Mouse (Mus musculus): Measurements from ENCODE around the gene Neurod2. TPM values are rescaled to one million over a fixed set of nuclear protein-coding genes. Genes with fewer than 3 reads are reported as not detected.

The Neurod2 gene
- total RNA-seq, 2 experiments from 2014 or later, result not detected

GRCm38 (mm10) chr11:98336245-98337107 is 7.0 kb upstream of the Neurod2 start:
- intact Hi-C loops (cut with DNase I; ENCODE audit: low total_unique reads), result no loop called here

DNA sequence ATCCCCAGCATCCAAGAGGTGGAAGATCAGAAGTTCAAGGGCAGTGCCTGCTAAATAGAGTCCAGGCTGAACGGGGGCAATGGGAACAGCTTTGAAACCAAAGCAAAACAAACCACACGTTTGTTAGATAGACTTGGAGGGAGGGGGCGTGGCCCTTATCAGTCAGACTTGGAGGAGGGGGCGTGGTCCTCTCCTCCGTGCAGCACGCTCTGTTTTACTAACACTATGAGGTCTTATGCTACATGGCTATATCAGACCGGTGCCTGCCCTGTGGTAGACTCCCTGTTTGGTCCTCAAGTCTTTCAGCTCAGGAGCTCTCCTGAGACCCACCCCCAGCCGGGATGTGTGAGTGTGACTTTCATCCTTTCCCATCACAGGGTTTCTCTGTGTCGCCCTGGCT is 5.8 kb upstream of the Neurod2 start:
- no peak for DNase-seq
- intact Hi-C loops (cut with DNase I; ENCODE audit: low total_unique reads), result no loop called here

More at GRCm38 (mm10) chr11:98336245-98337107, 7.0 kb upstream of the Neurod2 start:
- no peak for DNase-seq

DNA sequence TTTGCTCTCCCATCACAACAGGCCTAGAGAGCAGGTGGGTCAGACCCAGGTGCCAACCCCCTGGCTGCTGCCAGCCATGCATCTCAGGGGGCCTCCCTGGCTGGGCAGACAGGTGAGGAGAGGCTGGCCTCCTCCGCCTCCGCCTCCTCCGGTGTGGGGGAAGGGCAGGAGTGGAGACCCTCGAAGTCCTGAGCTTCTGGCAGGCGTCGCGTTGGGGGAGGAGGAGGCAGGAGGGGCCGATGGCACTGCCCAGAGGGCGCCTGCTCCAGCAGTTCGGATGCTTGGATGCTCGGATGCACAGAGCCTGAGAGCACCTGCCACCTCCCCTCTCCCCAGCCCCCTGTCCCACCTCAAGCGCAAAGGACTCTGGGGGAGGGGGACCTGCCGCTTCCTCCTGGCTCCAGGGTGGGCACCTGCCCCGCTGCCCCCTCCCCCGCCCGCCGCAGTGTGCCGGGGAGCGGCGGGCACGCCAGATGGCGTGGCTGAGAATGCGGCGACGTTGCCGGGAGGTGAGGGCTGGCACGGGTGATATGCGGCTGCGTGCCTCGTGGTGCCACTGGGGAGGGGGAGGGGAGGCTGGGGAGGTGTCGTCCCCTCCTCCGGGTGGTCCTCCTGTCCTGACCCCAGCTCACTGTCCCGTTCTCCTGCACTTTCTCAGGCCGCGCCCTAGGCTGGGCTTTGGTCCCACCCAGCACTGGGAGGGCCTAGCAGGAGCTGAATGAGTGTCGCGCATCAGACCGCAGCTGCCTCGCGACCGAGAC is 4.7 kb upstream of the Neurod2 start:
- no peak for DNase-seq
- intact Hi-C loops (cut with DNase I; ENCODE audit: low total_unique reads), result no loop called here

- intact Hi-C loops (cut with DNase I; ENCODE audit: low total_unique reads), result no loop called here
- no peak for DNase-seq
Observed at GRCm38 (mm10) chr11:98333263-98333696, 3.8 kb upstream of the Neurod2 start.

GRCm38 (mm10) chr11:98332841-98333240 is 3.4 kb upstream of the Neurod2 start:
- no peak for DNase-seq
- intact Hi-C loops (cut with DNase I; ENCODE audit: low total_unique reads), result no loop called here

DNA sequence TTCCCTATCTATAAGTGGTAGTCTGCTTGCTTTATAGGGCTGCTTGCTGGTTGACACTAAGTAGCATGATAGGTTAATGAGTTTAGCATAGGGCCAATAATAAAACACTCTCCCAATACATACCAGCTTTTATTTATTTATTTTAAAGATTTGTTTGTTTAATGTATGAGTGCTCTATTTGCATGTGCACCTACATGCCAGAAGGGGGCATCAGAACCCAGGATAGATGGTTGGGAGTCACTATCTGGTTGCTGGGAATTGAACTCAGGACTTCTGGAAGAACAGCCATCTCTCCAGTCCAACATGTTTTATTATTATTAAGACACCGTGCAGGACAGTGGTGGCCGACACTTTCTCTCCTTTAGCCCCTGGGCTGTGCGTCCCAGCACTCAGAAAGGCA is 2.7 kb upstream of the Neurod2 start:
- no peak for DNase-seq
- intact Hi-C loops (cut with DNase I; ENCODE audit: low total_unique reads), result no loop called here

DNA sequence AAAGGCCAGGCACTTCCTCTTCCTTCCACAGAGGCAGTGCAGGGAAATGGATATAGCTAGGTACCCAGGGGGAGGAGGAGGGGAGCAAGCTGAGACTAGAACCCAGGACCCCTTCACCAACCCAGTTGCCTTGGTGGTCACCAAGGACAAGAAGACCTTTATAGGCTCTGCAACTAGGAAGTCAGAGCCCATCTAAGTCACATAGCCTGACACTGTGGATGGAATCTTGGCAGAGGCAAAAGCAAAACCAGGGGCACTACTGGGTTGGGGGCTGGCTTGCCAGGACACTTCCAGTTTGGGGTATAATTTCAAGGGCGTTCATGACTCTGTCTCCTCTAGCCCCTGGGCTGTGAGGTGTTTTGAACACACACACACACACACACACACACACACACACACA is 2.0 kb upstream of the Neurod2 start:
- intact Hi-C loops (cut with DNase I; ENCODE audit: low total_unique reads), result no loop called here

DNA sequence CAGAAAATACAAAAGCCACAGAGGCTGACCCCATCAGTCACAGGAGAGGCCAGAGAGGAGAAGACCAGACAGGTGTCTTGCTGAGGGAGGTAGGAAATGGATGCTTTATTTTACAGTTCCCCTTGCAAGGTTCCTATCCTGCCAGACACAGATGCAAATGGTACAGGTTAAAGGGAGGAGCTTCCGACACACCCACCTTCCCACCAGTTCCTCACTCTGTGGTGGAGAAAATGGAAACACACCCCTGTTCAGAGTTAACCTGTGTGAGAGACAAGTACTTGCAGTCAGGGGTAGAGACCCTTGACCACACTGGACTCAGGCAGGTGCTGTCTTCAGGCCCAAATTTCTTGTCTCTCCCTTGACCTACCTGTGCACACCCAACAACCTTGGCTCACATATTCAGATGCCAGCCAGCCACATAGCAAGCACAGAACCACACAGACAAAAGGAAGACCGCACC is 1.3 kb upstream of the Neurod2 start:
- no peak for DNase-seq
- intact Hi-C loops (cut with DNase I; ENCODE audit: low total_unique reads), result no loop called here

More for the DNA sequence above, 2.0 kb upstream of the Neurod2 start:
- DNase-seq, result no peak

DNA sequence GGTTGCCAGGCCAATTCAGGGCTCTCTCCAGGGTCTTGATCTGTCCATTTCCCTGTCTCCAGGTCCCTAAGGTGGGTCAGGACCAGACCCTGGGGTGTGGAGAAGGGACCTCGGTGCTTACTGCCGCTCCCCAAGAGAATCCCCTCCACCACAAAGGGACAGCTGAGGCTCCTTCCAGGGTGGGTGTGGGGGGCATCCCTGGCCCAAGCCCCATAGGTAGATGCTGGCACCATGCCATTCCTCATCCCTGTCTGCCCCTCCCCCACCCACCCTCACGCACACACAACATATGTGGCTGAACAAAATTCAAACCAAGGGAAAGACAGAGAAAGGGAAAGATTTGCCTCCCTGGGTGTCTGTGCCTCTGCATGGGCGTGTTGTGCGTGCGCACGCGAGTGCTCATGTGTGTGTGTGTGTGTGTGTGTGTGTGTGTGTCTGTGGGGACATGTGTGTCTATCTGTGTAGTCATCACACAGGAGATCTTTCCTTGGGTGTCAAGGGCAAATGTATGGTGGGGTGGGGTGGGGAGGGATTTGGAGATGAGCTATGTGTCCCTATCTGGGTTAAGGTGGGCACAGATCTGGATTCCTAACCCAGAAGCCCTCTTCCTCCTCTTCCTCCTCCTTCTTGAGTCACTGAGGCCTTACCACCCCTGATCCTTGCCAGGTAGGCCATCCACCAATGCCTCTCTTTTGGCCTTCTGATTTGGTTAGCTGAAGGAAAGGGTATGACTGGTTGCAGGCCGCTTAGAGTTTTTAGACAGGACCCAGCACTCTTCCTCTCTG is 704 bp upstream of the Neurod2 start:
- no peak for DNase-seq
- intact Hi-C loops (cut with DNase I; ENCODE audit: low total_unique reads), result no loop called here

DNA sequence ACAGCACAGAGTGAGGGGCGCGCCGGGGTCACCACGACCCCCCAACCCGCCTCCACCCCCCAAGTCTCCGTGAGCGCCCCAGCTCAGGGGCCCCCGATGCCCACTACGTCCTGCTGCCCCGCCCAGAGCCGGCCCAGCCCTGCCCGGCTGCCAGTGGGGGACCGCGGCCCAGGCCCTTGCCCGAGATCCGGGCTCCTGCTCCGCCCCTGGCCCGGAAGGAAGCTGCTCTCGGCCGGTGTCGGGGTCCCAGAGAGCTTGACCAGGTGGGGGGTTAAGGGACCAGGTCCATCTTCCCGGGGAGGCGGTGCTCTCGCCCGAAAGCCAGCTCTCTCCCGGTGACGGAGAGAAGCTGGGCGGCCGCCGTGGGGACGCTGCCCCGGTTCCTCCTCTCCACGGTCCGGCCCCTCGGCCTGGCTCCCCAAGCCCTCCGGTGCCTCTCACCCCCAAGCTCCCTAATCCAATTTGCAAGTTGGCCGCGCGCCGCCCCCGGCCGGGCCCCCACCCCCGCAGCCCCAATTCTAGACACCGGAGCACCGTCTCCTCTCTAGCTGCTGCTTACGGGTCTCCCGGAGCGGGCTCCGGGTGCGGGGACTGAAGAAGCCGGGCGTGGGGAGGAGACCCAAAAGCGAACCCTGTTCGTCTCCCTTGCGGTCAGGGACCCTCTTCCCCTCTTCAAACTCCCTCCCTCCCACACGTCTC is 928 bp downstream of the Neurod2 start:
- no peak for DNase-seq
- intact Hi-C loops (cut with DNase I; ENCODE audit: low total_unique reads), result no loop called here

- intact Hi-C loops (cut with DNase I; ENCODE audit: low total_unique reads), result no loop called here
- DNase-seq, result no peak
Observed at GRCm38 (mm10) chr11:98328031-98328370, 1.4 kb downstream of the Neurod2 start.

DNA sequence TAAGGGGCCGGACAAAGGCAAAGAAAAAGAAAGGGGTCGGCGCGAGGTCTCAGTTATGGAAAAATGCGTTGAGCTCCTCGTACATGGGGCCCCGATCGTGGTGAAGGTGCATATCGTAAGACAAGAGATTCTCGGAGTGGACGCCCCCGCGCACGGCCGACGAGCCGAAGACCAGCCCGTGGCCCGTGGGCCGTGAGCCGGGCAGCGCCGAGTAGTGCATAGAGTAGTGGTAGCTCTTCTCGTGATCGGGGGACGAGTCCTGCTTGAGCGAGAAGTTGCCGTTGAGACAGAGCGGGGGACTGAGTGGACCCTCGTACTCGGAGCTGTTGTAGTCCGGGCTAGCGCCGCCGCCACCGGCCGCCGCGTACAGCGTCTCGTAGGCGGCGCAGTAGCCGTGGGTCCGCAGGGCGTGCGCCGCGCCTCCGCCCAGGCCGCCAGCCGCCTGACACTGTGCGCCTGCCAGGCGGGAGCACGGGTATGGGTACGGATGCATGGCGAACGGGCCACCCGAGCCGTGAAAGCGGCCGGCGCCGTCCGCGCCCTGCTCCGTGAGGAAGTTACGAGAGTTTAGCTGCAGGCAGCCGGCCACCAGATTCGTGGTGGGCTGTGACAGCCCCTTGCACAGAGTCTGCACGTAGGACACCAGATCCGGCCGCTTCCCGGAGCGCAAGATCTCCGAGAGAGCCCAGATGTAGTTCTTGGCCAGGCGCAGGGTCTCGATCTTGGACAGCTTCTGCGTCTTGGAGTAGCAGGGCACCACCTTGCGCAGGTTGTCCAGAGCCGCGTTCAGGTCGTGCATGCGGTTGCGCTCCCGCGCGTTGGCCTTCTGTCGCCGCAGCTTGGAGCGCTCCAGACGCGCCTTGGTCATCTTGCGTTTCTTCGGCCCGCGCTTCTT is 2.1 kb downstream of the Neurod2 start:
- DNase-seq, result no peak
- intact Hi-C loops (cut with DNase I; ENCODE audit: low total_unique reads), result no loop called here

DNA sequence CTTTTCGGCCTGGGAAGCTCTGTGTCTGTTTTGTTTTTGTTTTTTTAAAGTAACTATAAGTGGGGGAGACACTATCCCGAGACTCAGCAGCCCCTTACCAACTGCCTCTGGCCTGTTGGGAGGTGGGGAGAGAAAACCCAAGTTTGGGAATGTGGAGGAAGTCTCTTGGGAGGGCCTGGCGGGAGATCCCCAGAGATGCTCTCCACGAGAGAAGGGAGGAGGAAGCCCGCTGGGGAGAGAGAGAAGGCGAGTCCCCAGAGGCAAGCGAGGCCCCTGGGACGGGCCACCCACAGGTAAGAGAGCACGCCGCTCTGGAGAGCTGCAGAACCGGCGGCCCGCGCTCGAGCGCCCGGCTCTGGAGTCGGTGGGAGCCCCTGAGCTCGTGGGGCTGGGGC is 2.7 kb downstream of the Neurod2 start:
- intact Hi-C loops (cut with DNase I; ENCODE audit: low total_unique reads), result no loop called here
- no peak for DNase-seq

DNA sequence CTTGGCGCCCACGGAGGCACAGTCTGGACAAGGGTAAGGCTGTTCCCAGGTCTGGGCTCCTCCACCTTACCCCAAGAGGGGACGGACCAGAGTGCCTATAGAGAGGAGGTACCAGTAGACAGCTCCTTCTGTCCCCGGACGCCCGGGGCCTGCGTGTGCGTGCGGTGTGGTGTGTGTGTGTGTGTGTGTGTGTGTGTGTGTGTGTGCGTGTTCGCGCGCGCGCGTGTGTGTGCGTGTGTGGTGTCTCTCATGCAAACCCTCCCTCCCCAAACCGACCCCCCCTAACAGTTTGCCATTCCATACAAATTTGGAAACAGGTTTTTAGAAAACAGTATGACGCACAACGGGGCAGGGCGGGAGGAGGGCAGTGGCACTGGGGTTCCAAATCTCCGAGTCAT is 3.6 kb downstream of the Neurod2 start:
- intact Hi-C loops (cut with DNase I; ENCODE audit: low total_unique reads), result no loop called here

GRCm38 (mm10) chr11:98325191-98325820 is 4.1 kb downstream of the Neurod2 start:
- no peak for DNase-seq
- intact Hi-C loops (cut with DNase I; ENCODE audit: low total_unique reads), result no loop called here

More for the DNA sequence above, 3.6 kb downstream of the Neurod2 start:
- DNase-seq, result no peak

DNA sequence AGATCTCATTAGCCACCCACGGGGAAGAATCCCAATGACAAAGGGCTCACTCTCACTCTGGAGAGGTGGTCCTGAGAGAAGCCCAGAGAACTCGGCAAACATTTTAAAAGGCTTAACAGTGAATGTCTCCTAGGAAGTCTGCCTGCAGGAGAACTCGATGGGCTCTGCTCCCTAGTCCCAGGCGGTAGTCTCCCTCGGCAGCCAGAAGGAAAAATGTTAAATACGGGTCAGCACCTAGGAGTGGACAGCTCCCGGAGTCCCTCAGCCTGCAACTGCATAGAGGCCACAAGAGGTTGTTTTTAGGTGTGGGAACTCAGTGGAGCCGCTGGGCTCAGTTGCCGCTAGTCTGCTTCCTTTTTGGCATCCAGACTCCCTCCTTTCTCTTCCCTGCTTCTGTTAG is 5.5 kb downstream of the Neurod2 start:
- DNase-seq, result no peak
- intact Hi-C loops (cut with DNase I; ENCODE audit: low total_unique reads), result no loop called here

- no peak for DNase-seq
- intact Hi-C loops (cut with DNase I; ENCODE audit: low total_unique reads), result no loop called here
Observed at GRCm38 (mm10) chr11:98323136-98323866, 6.1 kb downstream of the Neurod2 start.

Measured in gastrocnemius, postnatal 14 days (tissue).